In genomic region chr4:125699056-125699455, GRCm38 (mm10) we compare ENCODE assay signal across 36 mouse cellular contexts.
"Had no signal": no experiment of that assay in that cellular context is flagged by ENCODE, and none has a peak within 500 bp of the region (broad histone marks: within the 10 kb centered on the region; RNA-seq: fewer than 3 reads in every experiment).

No protein-coding gene starts in this region.

- H3K9ac ChIP-seq: heart, embryonic 12.5 days; heart, embryonic 13.5 days; heart, embryonic 15.5 days; hindbrain, embryonic 12.5 days; hindbrain, embryonic 13.5 days; hindbrain, embryonic 14.5 days; hindbrain, embryonic 15.5 days; intestine, embryonic 15.5 days; kidney, embryonic 15.5 days had no signal

- H3K27ac ChIP-seq: heart, embryonic 10.5 days; heart, embryonic 13.5 days; heart, embryonic 15.5 days; hindbrain, embryonic 10.5 days; hindbrain, embryonic 12.5 days; hindbrain, embryonic 13.5 days; hindbrain, embryonic 14.5 days; hindbrain, embryonic 15.5 days; hindbrain, postnatal 0 days; intestine, embryonic 15.5 days; kidney, embryonic 15.5 days; kidney, postnatal 0 days; layer of hippocampus, adult 2 months had no signal

- DNase-seq: heart, postnatal 10 days; heart, postnatal 14 days; heart, postnatal 36 days; heart, postnatal 4 days; kidney, adult 11 months; kidney, adult 18-20 months; kidney, adult 2 months; kidney, adult 8-10 months; kidney, adult 9 months; kidney, postnatal 10 days; kidney, postnatal 14 days; kidney, postnatal 25 days; kidney, postnatal 36 days; kidney, postnatal 4 days; layer of hippocampus, adult 9-11 months; layer of hippocampus, postnatal 36 days had no signal

- H3K4me2 ChIP-seq: heart, embryonic 11.5 days; heart, embryonic 12.5 days; heart, embryonic 13.5 days; heart, embryonic 15.5 days; hindbrain, embryonic 12.5 days; hindbrain, embryonic 13.5 days; hindbrain, embryonic 14.5 days; hindbrain, embryonic 15.5 days; intestine, embryonic 15.5 days; kidney, embryonic 15.5 days had no signal

- ATAC-seq: hindbrain, embryonic 16.5 days; hindbrain, postnatal 0 days; inflammation-experienced regulatory T-cells, adult 6 months; intestine, embryonic 15.5 days; intestine, embryonic 16.5 days; intestine, postnatal 0 days had no signal

- H3K4me3 ChIP-seq: heart, embryonic 10.5 days; heart, embryonic 12.5 days; heart, embryonic 13.5 days; heart, embryonic 15.5 days; hindbrain, embryonic 10.5 days; hindbrain, embryonic 12.5 days; hindbrain, embryonic 13.5 days; hindbrain, embryonic 15.5 days; intestine, embryonic 15.5 days; kidney, embryonic 15.5 days; layer of hippocampus, adult 2 months; left cerebral cortex, adult 2 months had no signal

- H3K4me1 ChIP-seq: intestine, embryonic 15.5 days had no signal

- H3K36me3 ChIP-seq: heart, embryonic 10.5 days; heart, embryonic 12.5 days; heart, embryonic 13.5 days; heart, embryonic 15.5 days; hindbrain, embryonic 10.5 days; hindbrain, embryonic 12.5 days; hindbrain, embryonic 15.5 days; intestine, embryonic 15.5 days; kidney, embryonic 15.5 days had no signal

- H3K9me3 ChIP-seq: heart, embryonic 10.5 days; heart, embryonic 12.5 days; heart, embryonic 13.5 days; heart, embryonic 15.5 days; hindbrain, embryonic 10.5 days; hindbrain, embryonic 12.5 days; hindbrain, embryonic 13.5 days; hindbrain, embryonic 15.5 days; intestine, embryonic 15.5 days; kidney, embryonic 15.5 days had no signal
